Mouse (Mus musculus) kidney, adult 2 months (tissue): ENCODE measurements around the gene Vtn.

Experiments
- CTCF ChIP-seq: fragments of 200-500 bp; conservative IDR thresholded peaks from 2 replicates; pipeline ENCODE4 v1.5.1; 2011; ENCODE audit warnings: low read depth, mild to moderate bottlenecking, control low read depth, low read length, moderate library complexity, mixed read lengths; ENCODE audit not compliant: insufficient read depth, insufficient read length
- POLR2A ChIP-seq: fragments of 200-500 bp; IDR thresholded peaks from one replicate; pipeline ENCODE4 v1.6.1; 2011; ENCODE audit warnings: low read depth, low read length, control low read depth

- TF ChIP-seq CTCF (no peak), POLR2A (no peak)
Observed at GRCm38 (mm10) chr11:78471326-78472103, 27.4 kb upstream of the Vtn start.
